Mouse (Mus musculus): ENCODE measurements around the gene Xpo4.
"Not testable (repeated sequence)": the region's sequence is repeated elsewhere in the genome, so short reads cannot be mapped to it uniquely, and the experiment has no call there.

Xpo4 gene

DNA sequence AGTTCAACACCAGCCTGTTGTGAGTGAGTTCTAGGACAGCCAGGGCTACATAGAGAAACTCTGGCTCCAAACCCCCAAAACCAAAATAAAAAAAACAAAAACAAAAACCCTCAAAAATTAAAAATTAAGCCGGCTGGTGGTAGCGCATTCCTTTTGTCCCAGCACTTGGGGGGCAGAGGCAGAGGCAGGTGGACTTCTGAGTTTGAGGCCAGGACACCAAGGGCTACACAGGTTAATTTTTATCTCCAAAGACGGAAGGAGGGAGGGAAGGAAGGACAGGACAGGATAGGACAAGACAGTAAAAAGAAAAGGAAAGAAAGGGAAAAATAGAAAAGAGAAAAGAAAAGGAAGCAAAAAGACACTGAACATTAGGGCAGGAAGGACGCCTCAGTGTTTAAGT lies 17.5 kb upstream of the Xpo4 start:
- DNase-seq (ENCODE audit: low read depth, low spot score) = no peak

DNA sequence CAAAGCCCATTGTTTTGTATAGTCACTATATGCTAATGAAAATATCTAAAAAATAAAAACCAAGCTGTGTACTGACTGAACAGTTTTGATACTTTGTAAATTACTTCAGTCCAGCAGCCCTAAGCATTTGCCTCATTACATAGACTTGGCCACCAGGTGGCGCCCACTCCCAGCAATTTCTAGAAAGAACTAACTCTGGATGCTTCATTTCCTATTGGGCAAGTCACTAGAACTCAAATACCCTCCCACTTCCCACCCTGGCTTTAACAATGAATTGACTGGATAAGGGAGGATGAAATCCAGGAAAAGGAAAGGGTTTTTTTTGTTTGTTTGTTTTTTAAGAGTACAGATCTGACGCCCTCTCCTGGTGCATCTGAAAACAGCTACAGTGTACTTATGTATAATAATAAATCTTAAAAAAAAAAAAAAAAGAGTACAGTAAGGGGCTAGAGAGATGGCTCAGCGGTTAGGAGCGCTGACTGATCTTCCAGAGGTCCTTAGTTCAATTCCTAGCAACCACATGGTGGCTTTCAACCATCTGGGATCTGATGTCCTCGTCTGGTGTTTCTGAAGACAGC lies 14.8 kb upstream of the Xpo4 start:
- DNase-seq (ENCODE audit: low read depth, low spot score) = peak; percentile 85

DNA sequence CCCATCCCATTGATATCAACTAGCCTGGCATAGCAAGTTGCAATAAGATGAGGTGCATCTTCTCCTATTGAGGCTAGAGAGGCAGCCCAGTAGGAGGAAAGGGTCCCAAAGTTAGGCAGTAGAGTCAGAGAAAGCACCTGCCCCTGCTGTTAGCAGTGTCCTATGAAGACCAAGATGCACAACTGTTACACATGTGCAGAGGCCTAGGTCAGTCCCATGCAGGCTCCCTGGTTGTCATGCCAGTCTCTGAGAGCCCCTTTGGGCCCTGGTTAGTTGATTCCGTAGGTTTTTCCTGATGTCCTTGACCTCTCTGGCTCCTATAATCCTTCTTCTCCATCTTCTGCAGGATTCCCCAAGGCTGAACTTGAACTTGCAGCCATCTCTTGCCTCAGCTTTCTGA lies 14.3 kb upstream of the Xpo4 start:
- no peak for DNase-seq (ENCODE audit: low read depth, low spot score)

DNA sequence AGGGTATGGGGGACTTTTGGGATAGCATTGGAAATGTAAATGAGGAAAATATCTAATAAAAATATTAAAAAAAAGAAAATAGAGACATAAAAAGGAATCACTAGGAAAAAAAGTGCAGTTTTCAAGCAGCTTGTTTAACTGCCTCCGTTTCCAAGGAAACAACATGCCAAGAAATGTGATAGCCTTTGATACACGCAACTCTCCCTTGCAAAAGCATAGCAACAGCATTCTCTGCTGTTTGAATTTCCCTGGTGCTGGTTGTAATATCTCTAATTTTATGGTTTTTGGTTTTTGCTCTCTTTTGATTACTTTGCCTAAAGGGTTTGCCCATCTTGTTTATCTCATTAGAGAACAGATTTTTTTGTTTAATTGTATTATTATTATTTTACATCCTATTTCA lies 10.3 kb upstream of the Xpo4 start:
- DNase-seq (ENCODE audit: low read depth, low spot score) = no peak

DNA sequence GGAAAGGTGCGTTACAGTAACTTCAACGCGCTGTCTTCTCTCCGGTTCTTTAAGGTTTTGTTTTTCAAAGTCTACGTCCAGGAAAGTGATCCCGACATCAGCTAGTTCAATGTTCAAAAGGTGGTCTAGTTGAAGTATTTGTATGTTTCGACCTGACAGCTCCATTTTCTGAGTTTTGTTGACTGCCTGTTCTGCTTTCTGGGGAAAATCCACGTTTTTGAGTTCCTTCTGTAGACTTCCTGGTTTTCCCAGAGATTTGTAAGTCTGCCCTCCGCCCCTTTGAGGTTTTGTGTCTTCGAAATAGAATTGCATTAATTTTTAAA lies 359 bp upstream of the Xpo4 start:
- DNase-seq (ENCODE audit: low read depth, low spot score) = no peak

DNA sequence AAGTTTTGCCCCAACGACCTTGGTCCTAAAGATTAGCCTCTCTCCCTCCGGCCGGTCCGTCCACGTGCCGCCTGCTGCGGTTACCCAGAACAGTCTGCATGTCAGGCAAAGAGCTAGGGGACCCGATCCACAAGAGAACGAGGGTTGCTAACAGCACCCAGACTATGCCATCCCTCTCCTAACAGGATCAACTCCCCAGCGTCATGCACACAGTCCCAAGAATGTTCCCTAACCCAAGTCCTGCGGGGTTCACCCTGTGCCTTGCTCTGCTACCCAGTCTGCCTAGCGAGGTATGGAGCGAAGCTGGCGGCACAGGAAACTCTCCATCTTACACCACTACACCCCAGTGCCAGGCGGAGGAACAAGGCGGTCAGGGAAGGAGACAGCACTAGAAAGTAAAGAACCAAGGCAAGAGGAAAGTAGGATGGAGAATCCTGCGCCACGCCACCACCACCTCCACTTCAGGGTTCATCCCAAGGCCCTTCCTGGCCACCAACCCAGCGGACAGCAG lies 864 bp downstream of the Xpo4 start:
- peak; percentile 8 for DNase-seq (ENCODE audit: low read depth, low spot score)

DNA sequence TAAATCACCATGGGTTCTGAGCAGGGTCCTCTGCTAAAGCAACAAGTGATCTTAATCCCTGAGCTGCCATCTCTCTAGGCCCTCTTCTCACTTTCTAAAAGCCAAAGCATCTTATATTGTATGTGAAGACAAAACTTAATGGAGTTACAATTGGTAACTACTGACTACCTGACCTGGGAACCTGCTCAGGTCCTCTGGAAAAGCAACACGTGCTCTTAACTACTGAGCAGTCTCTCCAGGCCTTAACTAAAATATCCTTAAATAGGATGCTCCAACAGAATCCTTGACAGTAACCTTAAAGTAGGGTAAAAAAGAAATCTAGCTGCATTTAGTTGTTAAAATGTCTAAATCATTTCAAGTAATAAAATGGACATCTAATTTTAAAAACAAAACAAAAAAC lies 1.6 kb downstream of the Xpo4 start:
- no peak for DNase-seq (ENCODE audit: low read depth, low spot score)

DNA sequence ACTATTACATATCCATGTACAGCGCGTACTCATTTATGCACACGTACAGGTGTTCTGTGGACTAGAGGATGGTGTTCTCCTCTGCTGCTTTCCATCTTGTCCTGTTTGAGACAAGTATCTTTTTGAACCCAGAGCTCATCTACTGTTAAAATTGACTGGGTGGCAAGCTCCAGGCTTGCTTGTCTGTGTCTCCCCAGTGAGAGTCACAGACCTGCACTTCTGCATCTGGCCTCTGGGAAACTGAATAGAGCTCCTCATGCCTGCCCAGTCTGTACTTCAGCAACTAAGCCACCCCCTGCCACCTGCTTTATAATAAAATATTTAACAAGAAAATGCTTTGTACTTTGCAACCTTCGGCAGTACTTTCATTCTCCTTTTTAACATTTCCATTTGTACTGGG lies 6.9 kb downstream of the Xpo4 start:
- DNase-seq (ENCODE audit: low read depth, low spot score) = no peak

DNA sequence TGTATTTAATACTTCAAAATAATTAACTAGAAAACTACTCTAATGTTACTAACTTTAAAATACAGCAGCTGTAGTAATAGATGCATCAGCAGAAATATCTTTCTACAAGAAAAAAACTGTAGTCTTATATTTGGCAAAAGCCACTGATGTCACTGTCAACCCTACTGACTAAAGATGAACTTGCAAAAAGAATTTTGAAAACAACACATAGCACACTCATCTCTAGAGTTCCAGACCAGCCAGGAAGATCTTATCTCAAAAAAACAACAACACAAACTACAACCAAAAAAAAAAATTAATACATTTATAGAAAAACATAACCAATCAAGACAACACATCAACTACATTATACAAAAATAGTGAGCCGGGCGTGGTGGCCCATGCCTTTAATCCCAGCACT lies 7.7 kb downstream of the Xpo4 start:
- DNase-seq (ENCODE audit: low read depth, low spot score) = no peak

DNA sequence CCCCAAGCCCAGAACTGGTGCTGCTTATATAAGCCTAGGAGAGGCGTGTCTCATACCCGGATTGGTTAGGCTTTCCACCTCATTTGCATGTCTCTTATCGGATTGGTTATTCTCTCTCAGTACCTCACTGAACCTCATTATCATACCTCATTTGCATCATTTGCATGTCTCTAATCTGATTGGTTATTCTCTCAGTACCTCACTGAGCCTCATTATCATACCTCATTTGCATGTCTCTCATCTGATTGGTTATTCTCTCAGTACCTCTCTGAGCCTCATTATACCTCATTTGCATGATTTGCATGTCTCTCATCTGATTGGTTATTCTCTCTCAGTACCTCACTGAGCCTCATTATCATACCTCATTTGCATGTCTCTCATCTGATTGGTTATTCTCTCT lies 8.7 kb downstream of the Xpo4 start:
- not testable (repeated sequence) for DNase-seq (ENCODE audit: low read depth, low spot score)

DNA sequence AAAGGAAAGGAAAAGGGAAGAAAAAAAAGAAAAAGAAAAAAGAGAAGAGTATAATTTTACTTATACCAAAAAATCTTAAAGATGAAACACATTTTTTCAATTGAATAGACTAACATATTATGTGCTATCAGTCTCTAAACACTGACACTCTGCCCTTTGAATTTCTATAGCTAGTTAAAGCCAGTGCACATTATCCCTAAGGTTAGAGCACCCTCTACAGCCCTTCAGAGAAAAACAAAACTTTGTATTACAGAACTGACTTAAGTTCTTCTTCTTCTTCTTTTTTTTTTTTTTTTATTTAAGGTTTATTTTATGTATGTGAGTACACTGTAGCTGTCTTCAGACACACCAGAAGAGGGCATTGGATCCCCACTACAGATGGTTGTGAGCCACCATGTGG lies 15.7 kb downstream of the Xpo4 start:
- no peak for DNase-seq (ENCODE audit: low read depth, low spot score)

DNA sequence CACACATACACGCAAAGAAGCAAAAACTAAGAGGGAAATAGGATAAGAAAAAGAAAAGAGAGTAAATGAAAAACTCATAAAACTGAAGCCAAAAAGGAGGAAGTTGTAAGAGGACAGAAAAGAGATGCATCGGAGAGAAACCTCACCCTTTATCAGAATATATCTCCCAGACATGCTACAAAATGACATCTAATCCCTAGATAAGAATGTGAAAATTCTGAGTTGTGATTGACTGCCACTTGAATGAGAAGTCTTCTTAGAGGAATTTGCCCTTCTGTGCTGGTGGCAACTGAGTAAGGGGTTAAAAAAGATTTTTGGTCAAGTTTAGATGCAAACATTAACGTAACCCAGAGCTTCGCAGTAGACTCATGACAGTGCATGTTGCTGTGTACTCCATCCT lies 19.1 kb downstream of the Xpo4 start:
- no peak for DNase-seq (ENCODE audit: low read depth, low spot score)

DNA sequence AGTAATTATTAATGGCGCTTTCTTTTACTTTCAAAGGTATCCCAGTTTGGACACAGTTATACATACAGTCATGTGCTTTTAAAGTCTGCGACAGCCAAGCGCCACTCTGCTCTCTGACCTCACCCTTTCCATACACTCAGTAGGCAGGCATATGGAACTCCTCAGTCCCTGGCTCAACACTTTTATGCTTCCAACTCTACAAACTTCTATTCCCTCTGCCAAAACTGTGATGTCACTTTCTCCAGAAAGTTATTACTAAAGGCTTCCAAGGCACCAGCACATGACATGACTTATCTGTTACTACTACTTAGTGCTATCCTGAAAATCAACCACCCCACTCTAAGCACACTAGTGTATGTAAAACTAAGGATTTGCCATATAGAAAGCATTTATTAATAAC lies 26.1 kb downstream of the Xpo4 start:
- DNase-seq (ENCODE audit: low read depth, low spot score) = no peak

DNA sequence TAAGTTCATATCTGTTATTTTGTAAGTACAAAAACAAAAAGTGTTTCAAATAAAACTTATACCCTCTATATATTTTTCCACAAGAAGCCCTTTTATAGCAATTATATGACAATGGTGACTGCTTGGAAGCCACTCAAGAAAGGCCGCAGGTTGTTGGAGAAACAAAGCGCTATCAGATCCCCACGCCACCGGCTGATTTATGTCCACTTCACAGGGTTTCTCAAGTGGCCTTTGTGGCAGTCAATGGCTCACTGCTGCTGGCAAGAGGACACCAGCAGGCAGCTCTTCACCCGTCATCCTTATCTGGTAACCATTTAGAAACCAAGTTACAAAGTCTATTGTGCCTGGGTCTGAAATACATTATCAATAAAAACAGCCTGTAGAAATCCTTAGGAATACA lies 31.1 kb downstream of the Xpo4 start:
- DNase-seq (ENCODE audit: low read depth, low spot score) = no peak

DNA sequence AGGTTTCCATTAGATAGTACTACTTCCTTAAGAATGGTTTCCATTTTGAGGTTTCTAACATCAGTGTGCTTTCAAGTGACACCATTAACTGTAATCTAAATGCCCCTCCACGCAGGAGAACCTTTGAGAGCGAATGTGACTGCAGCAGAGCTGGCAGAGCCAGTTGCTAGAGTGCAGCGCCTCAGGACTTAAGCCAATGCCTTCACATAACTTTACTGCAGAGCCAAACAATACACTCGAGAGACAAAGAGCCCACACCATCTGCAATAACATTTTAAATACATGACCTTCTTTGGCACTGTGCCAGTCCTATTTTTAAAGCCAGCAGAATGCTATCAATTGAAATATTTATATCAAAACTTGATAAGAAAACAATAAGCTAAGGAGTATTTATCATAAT lies 35.6 kb downstream of the Xpo4 start:
- no peak for DNase-seq (ENCODE audit: low read depth, low spot score)

DNA sequence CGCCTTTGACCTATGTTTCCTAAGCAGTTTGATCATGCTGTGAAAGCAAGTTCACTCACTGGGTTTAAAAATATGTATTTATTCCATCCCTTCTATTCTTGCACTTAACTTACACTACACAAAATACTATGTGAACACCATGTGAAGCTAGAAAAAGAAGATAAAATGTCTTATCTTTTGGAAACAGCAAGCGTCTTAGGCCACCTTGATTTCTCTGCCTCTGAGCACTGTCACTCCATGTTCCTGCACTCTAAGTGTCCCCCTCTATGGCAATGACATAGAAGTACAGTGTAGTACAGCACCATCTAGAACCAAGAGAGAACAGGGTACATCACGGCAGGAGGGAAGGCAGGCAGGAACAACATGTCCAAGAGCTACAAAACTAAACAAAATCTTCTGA lies 42.3 kb downstream of the Xpo4 start:
- no peak for DNase-seq (ENCODE audit: low read depth, low spot score)

DNA sequence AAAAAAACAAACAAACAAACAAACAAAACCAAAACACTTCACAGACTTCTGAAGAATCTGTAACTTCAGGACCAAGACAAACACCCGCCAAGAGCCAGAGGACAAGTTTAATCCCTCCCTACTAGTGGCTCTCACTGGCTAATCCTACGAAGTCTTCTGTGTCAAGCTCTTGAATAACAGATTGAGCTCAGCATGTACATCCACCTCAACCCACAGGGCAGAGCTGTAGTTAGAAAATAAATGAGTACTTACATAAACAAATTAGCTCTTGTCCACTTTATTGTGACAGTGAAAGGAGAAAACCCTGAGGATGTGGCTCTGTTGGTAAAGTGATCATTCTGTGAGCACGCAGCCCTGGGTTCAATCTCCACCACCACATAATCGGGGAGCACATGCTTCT lies 43.5 kb downstream of the Xpo4 start:
- no peak for DNase-seq (ENCODE audit: low read depth, low spot score)

DNA sequence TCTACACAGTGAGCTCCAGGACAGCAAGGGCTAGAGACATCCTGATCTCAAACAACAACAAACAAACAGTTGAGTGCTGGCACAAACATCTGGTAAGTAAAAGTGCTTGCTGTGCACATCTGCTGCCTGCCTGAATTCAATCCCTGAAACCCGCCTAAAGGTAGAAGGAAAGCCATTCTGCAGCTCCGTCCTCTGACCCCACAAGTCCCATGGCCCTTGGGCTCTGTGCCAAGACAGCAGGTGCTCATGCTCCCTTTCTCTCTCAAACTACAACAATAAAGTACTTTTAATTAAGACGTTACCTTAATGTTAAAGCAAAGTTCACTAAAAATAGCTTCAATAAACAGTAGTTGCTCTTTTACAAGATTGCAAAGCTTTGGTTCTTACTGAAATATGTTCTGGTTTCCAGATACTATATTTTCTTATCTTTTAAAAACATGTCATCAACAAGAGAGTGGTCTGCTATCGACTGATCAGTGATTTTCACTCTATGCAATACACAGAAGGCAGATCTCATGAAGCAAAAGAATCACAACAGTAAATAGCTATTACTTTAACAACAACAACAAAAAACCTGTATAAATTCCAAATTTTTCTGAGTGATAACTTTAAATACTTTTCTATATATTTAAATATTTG lies 44.5 kb downstream of the Xpo4 start:
- peak; percentile 7 for DNase-seq (ENCODE audit: low read depth, low spot score)

DNA sequence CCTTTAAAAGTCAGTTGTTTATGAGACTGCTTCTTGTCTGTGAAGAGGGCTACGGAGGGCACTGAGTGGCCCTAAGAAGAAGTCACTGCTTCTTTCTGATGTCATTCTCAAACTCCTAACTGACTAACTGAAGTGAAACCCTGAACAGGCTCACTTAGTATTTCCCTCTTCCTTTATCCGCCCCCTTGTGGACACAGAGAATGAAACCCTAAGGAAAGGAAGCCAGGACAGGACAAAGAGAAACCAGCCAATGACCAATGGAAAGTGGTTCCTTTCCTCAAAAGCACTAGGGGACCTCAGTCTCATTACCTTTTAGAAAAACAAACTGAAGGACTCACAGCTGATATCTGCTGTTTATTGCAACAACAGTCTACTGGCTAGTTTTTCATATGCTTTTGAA lies 45.7 kb downstream of the Xpo4 start:
- DNase-seq (ENCODE audit: low read depth, low spot score) = peak; percentile 64

DNA sequence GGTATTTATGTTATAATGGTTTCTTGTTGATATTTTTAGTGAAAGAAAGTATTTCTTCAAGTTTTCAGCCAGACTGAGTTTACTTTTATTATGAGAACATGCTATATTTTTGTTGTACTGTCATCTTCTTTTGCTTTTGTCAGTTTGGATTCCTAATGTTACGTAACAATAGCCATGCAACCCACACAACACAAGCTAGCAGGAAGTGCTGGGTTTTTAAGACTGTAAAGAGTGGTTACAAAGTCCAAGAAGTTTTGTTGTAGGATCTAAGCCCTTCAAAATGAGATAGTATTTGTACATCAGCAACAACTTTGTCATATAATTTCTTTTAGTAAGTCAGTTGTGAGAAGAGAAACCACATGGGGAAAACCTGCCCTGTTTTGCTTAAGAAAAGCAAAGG lies 47.6 kb downstream of the Xpo4 start:
- DNase-seq (ENCODE audit: low read depth, low spot score) = no peak

DNA sequence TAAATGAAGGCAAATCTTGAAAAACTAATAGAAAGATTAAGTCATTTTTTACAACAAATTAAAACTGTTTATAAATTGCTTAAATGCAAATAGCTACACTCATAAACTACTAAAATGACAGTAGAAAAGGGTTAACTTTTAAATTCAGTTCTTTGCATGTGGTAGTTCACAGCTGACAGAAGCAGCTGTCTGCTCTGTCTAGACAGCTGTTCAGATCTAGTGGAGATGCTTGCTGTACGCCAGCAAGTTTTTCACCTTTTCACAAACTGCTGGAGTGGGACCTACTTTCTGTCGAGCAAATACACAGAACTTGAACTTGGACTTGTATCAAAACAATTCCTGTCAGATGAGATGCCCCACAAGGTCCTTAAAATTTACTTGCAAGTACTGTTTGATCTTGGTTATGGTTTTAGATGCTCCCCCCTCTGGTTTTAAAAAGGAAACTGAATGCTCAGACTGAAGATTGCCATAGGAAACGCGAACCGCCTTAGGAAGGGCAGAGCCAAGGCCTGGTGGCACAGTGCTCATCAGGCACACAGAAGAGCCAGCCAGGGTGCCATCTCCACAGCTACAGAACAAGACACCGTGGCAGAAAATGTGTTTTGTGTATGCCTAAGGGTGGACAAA lies 48.8 kb downstream of the Xpo4 start:
- no peak for DNase-seq (ENCODE audit: low read depth, low spot score)

DNA sequence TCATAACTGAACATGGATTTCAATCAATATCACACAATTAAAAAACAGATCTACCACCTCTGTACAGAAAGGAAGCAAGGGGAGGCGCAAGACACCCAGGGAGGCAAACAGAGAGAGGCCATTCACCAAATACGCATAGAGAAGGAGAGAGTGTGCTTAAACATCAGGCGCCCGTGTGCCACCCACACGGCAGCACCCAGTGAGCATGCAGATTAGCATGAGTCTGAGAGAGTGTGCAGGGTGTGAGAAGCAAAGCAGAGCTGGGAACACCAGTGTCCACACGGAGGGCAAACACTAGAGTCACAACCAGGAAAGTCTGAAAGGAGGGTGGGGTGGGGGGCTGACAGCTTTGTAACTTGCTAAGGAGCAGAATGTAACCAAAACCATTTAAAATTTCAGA lies 49.4 kb downstream of the Xpo4 start:
- no peak for DNase-seq (ENCODE audit: low read depth, low spot score)

DNA sequence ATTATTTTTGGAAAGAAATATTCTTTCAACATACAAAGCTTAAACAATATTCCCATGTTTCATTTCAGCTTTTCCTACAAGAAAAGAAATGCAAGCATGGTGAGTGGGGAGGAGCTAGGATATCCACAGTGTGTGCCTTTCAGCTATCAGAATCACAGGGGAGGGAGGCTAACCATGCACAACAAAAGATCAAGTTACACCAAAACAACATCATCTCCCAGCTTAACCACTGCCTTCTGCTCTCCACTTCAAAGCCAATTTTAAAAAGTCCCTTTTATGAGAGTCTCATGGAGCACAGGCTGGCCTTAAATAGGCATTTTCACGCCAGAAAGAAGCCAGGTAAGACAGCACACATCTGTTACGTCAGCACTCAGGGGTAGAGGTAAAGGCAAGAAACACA lies 54.2 kb downstream of the Xpo4 start:
- DNase-seq (ENCODE audit: low read depth, low spot score) = no peak

Measured in forelimb bud, embryonic 11.5 days (tissue).